Mouse (Mus musculus): ENCODE data around the gene Pfas. TPM values are rescaled to one million over a fixed set of nuclear protein-coding genes. Genes with fewer than 3 reads are reported as not detected.
A peak's percentile ranks its signal among the peaks of the same experiment; 100 is the strongest.
"Not testable (repeated sequence)": the region's sequence is repeated elsewhere in the genome, so short reads cannot be mapped to it uniquely, and the experiment has no call there.

Pfas gene
- total RNA-seq, 2 experiments from 2014 or later, result 7.3 to 7.4 TPM

- no peak for ATAC-seq (ENCODE audit: poor library complexity, severe bottlenecking)
Measured at GRCm38 (mm10) chr11:68942731-68943130, 65.5 kb downstream of the Pfas start.

GRCm38 (mm10) chr11:68940516-68940915 is 67.7 kb downstream of the Pfas start:
- no peak for ATAC-seq (ENCODE audit: poor library complexity, severe bottlenecking)

GRCm38 (mm10) chr11:68939451-68940304 is 68.6 kb downstream of the Pfas start:
- peak; percentile 99 for ATAC-seq (ENCODE audit: poor library complexity, severe bottlenecking)

GRCm38 (mm10) chr11:68936951-68937350 is 71.3 kb downstream of the Pfas start:
- ATAC-seq (ENCODE audit: poor library complexity, severe bottlenecking), result not testable (repeated sequence)

Other genes starting within 250 kb of the Pfas start
- 48.9 and 53.9 TPM in 2 replicates for gene Ndel1, start 136.6 kb downstream of the Pfas start, total RNA-seq (2015)
- 71.2 and 114 TPM in 2 replicates for gene Ndel1, start 136.6 kb downstream of the Pfas start, total RNA-seq (2017)
- not detected in 2 replicates for gene Rnf222, start 119.9 kb downstream of the Pfas start, total RNA-seq (2015)
- not detected in 2 replicates for gene Rnf222, start 119.9 kb downstream of the Pfas start, total RNA-seq (2017)
- gene Rpl26, start 106.9 kb downstream of the Pfas start, total RNA-seq (2015), result 2,468 and 2,587 TPM in 2 replicates
- gene Rpl26, start 106.9 kb downstream of the Pfas start, total RNA-seq (2017), result 3,510 and 4,069 TPM in 2 replicates
- not detected in 2 replicates for gene Odf4, start 81.4 kb downstream of the Pfas start, total RNA-seq (2015)
- gene Odf4, start 81.4 kb downstream of the Pfas start, total RNA-seq (2017), result not detected in 2 replicates
- not detected in 2 replicates for gene Arhgef15, start 51.0 kb downstream of the Pfas start, total RNA-seq (2015)
- gene Arhgef15, start 51.0 kb downstream of the Pfas start, total RNA-seq (2017), result 0.07 TPM in 1 of 2 replicates, not detected in the other
- gene Slc25a35, start 40.3 kb downstream of the Pfas start, total RNA-seq (2015), result 6.6 and 7.9 TPM in 2 replicates
- gene Slc25a35, start 40.3 kb downstream of the Pfas start, total RNA-seq (2017), result 1.8 and 2.4 TPM in 2 replicates
- gene Rangrf, start 33.3 kb downstream of the Pfas start, total RNA-seq (2015), result 10.2 and 13.1 TPM in 2 replicates
- 4.7 and 6.8 TPM in 2 replicates for gene Rangrf, start 33.3 kb downstream of the Pfas start, total RNA-seq (2017)
- 28.0 and 34.5 TPM in 2 replicates for gene Ctc1, start 7.5 kb upstream of the Pfas start, total RNA-seq (2015)
- gene Ctc1, start 7.5 kb upstream of the Pfas start, total RNA-seq (2017), result 15.8 and 20.5 TPM in 2 replicates
- gene Aurkb, start 37.2 kb upstream of the Pfas start, total RNA-seq (2015), result 105 and 116 TPM in 2 replicates
- gene Aurkb, start 37.2 kb upstream of the Pfas start, total RNA-seq (2017), result 116 and 125 TPM in 2 replicates
- gene Borcs6, start 51.3 kb upstream of the Pfas start, total RNA-seq (2015), result 18.8 and 20.5 TPM in 2 replicates
- 17.7 and 20.2 TPM in 2 replicates for gene Borcs6, start 51.3 kb upstream of the Pfas start, total RNA-seq (2017)
- gene Tmem107, start 62.3 kb upstream of the Pfas start, total RNA-seq (2015), result 13.2 and 15.7 TPM in 2 replicates
- gene Tmem107, start 62.3 kb upstream of the Pfas start, total RNA-seq (2017), result 11.4 and 26.6 TPM in 2 replicates
- 53.9 and 66.6 TPM in 2 replicates for gene Vamp2, start 80.0 kb upstream of the Pfas start, total RNA-seq (2015)
- gene Vamp2, start 80.0 kb upstream of the Pfas start, total RNA-seq (2017), result 11.2 and 21.8 TPM in 2 replicates
- 6.7 and 12.5 TPM in 2 replicates for gene Per1, start 86.8 kb upstream of the Pfas start, total RNA-seq (2015)
- 7.9 and 8.5 TPM in 2 replicates for gene Per1, start 86.8 kb upstream of the Pfas start, total RNA-seq (2017)
- not detected in 2 replicates for gene Hes7, start 111.9 kb upstream of the Pfas start, total RNA-seq (2015)
- not detected in 2 replicates for gene Hes7, start 111.9 kb upstream of the Pfas start, total RNA-seq (2017)
- not detected in 2 replicates for gene 9130213A22Rik, start 114.1 kb upstream of the Pfas start, total RNA-seq (2015)
- gene 9130213A22Rik, start 114.1 kb upstream of the Pfas start, total RNA-seq (2017), result not detected in 2 replicates
- gene Aloxe3, start 117.4 kb upstream of the Pfas start, total RNA-seq (2015), result 0.18 TPM in 1 of 2 replicates, not detected in the other
- gene Aloxe3, start 117.4 kb upstream of the Pfas start, total RNA-seq (2017), result not detected in 2 replicates
- not detected in 2 replicates for gene Alox12b, start 148.5 kb upstream of the Pfas start, total RNA-seq (2015)
- not detected in 2 replicates for gene Alox12b, start 148.5 kb upstream of the Pfas start, total RNA-seq (2017)
- gene Alox8, start 189.4 kb upstream of the Pfas start, total RNA-seq (2015), result 1.3 and 1.5 TPM in 2 replicates
- gene Alox8, start 189.4 kb upstream of the Pfas start, total RNA-seq (2017), result 1.8 and 2.0 TPM in 2 replicates
- 0.16 TPM in 1 of 2 replicates, not detected in the other for gene Gucy2e, start 228.6 kb upstream of the Pfas start, total RNA-seq (2015)
- gene Gucy2e, start 228.6 kb upstream of the Pfas start, total RNA-seq (2017), result 0.07 and 0.33 TPM in 2 replicates